Mouse (Mus musculus) right cerebral cortex, postnatal 36 days (tissue): ENCODE results near the gene Ccdc85b.
"Not testable (repeated sequence)": the region's sequence is repeated elsewhere in the genome, so short reads cannot be mapped to it uniquely, and the experiment has no call there.

Experiments
- DNase-seq, 2 experiments: peaks; one replicate each; pipeline ENCODE4 v3.0.0; 2022; ENCODE audit warnings: low spot score in 2 of 2, mixed read lengths in 1 of 2

Gene Ccdc85b

DNA sequence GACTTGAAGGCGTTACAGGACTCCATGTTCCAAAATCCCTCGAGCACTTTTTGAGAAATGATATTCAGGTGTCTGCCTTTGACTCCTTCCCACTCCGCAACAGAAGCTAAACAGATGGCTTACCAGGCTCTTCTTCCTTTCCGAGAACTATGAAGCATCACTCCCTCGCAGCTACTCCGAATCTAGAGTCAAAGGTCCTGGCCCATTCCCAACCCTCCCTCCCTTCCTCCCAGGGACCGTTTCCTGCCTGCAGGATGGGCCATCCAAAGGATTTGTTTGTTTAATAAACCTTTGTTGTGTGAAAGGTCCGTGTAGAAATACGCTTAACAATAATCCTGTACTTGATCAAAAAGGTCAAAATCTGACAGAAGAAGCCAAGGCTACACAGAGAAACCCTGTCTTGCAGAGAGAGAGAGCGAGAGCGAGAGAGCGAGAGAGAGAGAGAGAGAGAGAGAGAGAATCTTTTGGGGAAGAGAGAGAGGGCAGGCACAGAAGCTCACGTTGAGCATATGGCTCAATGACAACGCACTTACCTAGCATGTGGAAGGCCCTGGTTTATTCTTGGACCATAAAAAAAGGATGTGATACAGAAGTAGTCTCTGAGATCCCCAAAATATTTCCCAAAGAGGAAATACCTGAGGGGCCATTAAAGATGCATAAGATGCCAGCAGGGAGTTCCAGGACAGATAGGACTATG, at the start of gene Ccdc85b:
Gene Ccdc85b (minus strand): TSS at position 149 of the 697 bp plus-strand sequence.
- DNase-seq, result no peak

DNA sequence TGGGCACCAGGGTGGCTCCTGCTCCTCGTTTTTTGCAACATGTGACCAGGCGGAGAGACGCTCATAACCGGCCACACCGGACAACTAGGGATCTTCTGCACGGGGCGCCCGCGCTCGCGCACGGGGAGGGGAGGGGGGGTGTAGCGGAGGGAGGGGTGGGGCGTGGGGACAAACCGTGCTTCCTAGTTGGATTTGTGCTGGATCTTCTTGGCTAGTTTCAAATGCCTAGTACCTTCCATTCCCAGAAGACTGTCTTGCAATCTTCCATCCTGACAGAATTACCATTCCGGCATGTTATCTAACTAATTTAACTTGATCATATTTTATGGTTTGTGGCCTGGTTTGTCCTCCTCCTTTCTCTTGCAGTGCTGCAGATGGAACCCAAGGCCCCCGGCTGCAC, 46.0 kb upstream of the Ccdc85b start, which contains the start of gene 1700020D05Rik:
Gene 1700020D05Rik (minus strand): TSS at position 101 of the 400 bp plus-strand sequence.
- no peak for DNase-seq

DNA sequence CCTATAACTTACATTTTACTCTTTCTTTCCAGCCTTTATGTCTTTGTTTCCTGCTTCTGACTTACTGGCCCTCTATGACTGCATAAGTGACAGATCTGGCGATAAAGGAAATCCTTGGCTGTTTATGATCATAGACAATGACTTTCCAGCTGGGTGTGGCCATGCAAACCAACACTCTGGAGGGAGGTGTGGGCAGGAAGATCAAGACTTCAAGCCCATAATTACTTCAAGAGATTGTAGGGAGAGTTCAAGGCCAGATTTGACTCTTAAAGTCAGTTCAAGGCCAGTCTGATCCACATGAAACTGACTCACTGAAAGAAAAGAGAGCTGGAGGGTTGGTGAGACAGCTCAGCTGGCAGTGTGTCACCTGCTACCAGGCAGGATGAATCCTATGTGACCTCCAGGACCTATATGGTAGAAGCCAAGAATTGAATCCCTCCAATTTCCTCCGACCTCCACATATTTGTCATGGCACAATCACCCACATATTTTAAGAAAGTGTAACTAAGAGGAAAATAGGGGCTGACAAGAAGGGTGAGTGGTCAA, 42.7 kb upstream of the Ccdc85b start:
- no peak for DNase-seq

DNA sequence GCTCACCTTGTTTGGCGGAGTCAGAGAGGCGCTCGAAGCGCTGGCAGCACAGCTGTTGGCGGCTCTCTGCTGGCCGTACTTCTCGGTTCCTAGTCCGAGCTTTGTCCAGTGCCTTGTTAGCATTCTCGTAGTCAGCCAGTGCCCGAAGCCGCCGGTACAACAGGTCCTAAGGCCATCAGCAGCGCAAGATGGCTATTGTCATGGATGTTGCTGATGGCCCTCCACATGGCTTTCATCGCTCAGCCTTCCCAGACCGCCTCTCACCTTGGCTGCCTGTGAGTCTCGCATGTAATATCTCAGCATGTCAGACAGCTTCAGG, 38.3 kb upstream of the Ccdc85b start:
- DNase-seq, result no peak

DNA sequence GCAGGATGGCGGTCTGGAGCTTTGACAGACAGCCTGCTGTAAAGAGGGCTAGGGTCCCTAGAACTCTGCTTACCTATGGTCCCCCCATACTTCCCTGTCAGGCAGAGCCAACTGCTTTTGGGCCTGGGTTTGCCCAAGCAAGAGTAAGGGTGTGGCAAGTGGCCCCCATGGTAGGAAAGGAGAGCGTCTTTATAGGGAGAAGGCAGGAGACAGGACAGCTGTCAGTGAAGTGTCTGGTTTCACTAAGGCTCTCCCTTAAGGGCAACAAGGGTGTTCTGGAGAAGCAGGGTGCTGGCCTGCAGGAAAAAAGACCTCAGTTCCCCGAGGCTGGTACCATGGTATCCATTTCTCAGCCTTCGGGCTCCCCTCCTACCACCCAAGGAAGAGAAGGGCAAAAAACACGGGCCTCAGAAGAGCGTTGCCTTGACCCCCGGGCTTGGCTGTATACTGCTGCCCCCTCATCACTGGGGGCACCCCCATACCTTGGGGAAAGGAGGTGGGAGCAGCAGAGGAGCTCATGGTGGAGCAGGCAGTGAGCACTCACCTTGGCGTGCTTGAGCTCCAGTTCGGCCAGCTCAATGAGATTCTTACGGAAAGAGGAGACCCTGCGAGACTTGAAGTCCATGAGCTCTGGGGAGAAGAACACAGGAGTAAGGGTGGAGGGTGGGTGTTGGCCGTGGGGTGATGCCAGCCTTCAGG, 37.8 kb upstream of the Ccdc85b start:
- DNase-seq, result no peak

DNA sequence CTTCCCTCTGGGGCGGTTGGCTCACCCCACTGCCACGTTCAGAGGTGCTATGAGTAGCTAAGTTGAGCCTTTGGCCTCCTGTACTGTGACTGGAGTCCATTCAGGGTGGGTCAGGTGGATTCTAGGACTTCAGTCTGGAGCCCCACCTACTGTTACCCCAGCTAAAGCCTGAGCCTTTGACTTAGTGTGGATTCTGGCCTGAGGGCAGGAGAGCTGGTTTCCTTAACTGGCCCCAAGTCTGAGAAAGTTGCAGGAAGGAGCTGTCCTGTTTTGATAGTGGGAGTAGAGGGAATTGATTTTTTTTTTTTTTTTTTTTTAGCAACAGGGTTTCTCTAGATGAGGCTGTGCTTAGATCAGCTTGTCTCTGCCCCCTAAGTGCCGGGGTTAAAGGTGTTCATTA, 36.6 kb upstream of the Ccdc85b start:
- no peak for DNase-seq

DNA sequence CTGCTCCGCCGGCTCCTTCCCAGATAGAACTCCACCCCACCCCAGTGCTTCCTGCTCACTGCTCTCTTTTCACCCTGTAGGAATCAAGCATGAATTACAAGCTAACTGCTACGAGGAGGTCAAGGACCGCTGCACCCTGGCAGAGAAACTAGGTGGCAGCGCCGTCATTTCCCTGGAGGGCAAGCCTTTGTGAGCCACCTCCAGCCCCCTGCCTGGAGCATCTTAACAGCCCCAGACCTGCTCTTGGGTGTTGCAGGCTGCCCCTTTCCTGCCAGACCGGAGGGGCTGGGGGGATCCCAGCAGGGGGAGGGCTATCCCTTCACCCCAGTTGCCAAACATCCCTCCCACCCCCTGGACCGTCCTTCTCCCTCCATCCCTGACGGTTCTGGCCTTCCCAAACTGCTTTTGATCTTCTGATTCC, 35.6 kb upstream of the Ccdc85b start:
- DNase-seq, result not testable (repeated sequence)

DNA sequence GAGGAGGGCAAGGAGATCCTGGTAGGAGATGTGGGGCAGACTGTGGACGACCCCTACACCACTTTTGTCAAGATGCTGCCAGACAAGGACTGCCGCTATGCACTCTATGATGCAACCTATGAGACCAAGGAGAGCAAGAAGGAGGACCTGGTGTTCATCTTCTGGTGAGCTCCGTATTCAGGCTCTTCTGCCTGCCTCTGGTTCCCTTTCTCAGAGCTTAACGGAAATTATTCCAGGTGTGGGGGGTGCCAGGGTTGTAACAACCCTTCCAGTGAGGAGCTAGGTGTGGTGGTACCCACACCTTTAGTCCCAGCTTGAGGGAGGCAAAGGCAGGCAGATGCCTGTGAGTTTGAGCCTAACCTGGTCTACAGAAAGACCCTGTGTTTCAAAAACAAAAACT, 34.9 kb upstream of the Ccdc85b start:
- DNase-seq, result no peak

DNA sequence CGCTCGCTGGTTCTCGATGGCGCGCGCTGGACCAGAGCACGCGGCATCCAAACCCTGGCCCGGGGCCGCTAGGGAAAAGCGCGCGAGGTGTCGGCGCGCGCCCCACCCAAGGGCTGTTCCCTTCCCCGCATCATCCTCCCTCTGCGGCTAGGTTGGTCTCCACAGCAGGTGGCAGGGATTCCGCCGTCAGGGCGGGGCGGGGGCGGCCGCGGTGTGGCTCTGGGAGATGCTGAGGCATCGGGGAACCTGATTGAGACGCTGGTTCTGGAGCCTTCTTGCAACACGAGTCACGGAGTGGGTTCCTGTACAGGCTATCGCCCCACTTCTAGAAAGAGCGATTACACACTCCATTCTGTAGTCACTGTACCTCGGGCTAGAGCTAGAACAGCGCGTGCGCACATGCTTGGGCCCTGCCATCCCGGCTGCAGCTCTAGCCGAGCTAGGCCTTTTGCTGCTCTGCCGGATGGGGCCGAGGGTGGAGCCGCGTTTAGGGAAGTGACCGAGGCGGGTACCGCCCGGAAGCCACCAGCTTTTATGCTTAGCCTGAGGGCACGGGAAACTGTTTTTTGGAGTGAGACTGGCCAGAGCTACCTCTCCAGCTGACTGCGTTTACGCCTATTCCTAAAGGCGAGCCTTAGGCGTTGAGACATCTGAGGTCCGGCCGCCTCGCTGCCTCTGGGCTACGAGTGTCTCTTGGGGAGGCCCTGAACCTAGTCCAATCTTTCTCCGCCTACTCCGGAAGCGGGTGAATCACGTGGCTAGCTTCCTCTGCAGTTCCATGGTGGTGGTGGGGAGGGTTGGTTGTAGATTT, 33.4 kb upstream of the Ccdc85b start:
- peak; percentile 73 to 82 for DNase-seq

DNA sequence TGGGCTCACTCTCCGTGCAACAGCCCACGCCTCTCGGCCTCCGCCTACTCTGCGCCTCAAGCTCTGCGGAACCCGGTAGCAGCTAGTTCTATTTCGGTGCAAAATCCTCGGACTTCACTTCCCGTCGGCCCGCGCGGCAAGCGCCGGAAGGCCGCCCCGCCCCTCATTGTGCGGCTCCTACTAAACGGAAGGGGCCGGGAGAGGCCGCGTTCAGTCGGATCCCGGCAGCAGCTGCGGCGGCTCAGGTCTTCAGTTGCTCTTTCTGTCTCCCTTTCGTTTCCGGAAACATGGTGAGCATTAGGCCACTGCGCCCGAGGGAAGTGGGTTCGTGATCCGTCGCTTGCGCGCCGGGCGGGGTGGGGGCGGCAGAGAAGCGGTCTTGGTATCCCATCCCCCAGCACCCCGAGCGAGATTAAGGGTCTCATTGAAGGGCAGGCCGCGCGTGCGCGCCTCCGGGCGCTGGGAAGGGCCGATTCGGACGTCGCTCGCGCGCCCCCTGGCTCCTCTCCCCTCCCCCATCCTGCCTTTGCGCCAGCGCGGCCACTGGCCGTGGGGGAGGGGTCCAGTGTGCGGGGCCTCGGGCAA, 32.7 kb upstream of the Ccdc85b start, which contains the start of gene Cfl1:
Gene Cfl1 (plus strand): TSS at position 143 of the 585 bp plus-strand sequence.
- peak; percentile 95 to 96 for DNase-seq

DNA sequence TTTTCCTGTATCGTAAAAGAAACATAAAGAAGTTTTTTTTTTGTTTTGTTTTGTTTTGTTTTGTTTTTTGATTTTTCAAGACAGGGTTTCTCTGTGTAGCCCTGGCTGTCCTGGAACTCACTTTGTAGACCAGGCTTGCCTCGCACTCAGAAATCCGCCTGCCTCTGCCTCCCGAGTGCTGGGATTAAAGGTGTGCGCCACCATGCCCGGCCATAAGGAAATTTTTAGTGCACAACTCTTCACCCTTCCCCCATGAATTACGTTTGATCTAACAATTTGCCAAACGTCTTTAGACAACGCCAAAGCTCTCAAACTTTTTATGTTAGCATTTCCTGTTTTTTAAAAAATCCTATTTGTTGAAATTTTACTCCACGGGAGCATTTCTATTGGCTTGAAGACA, 32.0 kb upstream of the Ccdc85b start:
- not testable (repeated sequence) for DNase-seq

DNA sequence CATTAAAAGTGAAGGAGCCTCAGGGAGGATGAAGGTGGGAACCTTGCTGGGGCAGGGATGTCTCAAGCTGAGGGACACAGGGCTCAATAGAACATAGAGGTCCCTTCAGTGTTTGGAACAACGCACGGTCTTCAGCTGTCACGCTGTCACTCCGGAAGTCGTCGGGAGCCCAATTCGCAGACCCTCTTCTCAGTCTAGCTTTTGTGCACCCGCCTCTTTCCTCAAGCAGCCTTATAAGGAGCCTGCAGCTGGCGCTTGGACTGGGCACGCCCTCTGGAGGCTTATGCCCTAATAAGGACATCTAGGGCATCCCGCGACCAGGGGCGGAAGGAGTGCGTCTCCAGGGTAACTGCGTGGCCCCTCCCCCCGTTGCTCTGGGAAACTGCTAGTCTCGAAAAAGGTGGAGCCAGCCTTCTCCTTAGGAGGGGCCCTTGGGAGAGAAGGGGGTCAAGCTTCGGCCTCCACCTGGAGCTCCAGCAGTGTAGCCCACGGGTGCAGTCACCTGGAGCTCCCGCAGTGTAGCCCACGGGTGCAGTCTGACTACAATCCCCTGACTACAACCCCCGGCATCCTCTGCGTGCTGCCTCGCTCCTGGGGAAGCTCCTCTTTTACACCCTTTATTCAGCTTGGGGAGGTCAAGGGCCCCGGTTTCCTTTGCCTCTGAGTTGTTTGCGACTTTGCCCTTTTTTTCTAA, 31.3 kb upstream of the Ccdc85b start:
- DNase-seq, result peak; percentile 97

DNA sequence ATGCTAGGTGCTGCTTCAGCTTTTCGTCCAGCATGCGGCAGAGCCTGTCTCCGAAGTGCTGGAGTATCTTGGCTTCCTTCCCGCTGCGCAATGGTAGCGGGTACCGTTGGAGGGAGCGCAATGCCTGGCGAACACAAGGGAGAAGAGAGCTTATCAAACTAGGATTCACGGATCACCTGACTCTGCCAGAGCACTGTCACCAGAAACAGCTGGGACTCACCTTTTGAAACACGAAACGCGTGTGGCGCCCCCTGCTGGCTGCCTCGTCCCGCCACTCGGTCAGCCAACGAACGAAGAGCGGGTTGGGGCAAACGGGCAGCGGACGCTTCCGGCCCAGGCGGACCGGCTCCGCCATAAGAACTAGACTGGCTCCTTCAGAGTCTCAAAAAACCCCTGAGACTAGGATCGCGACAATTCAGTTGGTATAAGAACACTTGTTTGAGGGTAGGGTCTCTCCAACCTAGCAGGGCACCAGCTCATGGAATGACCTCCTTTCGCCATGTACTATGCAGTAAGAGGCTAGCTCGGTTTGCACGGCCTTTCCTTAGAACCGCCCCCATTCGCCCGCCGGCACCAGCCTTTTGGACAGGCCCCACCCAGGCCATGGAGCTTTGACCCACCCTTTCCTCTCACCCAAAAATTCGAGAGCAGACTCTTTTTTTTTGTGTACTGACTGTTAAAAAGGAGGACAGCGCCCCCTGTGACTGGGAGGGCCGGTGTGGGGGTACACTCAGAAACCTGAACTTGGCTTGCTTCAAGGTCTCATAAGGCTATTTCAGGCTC, 30.3 kb upstream of the Ccdc85b start, which contains the start of gene Mus81:
Gene Mus81 (minus strand): TSS at position 635 of the 783 bp plus-strand sequence.
- peak; percentile 90 to 91 for DNase-seq

DNA sequence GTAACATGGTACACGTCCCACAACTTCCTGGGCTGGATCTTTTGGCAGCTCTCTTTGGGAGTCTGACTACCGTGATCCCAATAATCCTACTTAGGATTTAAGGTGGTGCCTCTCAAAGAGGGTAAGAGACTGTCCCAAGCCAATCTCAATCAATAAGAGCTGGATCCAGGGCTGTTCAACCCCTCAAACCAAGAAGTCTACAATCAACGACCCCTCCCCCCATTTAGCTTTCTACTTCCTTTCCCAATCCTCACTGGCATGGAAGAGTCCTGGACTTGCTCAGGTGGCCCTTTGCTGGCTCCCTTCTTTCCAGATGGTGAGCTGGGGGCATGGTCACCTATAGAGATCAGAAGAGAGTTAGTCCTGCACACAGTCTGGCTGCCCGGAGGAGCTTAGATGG, 29.1 kb upstream of the Ccdc85b start:
- DNase-seq, result no peak

DNA sequence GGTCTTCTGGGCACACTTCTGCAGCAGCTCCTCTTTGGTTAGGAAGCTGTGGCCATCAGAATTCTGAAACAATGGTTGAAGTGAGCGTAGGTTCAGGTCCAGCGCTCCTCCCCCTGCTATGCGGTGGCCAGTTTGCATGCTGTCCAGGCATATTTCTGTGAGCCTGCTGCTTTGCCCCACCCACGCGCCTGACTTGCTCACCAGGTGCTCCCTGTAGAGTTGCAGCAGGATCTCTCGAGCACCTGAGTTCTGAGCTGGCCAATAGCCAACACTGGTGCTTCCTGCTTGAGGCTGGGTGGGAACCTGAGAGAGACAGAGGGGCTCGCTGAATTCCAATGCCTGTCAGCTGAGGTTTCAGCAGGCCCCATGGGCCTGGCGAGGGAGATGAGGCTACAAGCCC, 28.6 kb upstream of the Ccdc85b start:
- DNase-seq, result no peak

DNA sequence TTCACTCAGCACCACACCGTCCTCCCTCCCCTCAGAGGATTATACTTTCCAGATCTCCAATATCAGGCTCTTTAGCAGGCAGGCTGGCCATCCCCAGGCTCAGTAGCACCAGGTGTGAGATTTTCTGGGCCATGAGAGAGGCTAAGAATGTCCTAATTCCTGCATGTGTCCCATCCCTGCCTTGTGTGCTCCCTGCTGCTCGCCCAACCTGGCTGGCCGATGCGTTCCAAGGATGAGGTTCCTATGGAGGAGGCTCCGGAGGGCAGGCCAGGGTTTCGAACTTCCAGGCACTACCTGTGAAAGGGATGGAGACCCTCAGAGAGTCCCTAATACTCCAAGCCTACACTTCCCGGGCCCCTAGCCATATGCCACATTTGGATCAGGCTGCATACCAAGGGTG, 28.1 kb upstream of the Ccdc85b start:
- DNase-seq, result no peak

DNA sequence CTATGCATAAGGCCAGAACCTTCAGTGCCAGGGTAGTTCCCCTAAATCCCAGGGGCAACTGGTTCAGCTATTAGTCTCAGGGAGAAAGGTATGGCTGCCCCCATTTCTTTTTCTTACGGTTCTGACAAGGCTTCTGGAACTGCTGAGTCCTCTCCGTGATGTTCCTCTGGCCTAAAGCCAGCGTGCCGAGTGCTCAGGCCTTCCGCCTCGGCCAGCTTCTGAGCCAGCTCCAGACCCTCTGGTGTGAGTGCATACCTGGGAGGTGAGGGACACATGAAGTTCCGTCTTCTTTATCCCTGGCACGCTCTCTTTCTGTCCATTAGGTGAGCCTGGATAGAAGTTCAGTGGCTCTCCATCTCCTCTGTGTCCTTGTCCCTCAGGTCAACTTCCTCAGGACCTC, 27.7 kb upstream of the Ccdc85b start:
- no peak for DNase-seq

DNA sequence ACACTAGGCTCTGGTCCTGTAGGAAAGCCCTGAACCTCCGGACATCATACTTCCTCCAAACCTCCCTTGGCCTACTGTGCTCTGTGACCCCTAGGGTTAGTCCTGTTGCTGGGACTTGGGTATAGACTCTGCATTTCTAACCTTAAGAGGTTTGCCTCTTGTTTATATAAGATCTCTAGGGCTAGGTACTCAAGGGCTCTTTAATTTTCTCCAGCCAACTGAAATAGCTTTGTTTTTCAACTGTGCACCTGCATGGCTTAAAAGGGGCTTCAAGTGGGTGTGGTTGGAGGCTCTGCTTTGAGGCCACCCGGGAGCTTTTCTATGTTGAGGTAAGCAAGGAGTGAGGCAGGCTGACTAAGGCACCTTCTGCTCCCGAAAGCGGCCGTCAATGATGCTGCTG, 26.8 kb upstream of the Ccdc85b start:
- no peak for DNase-seq

DNA sequence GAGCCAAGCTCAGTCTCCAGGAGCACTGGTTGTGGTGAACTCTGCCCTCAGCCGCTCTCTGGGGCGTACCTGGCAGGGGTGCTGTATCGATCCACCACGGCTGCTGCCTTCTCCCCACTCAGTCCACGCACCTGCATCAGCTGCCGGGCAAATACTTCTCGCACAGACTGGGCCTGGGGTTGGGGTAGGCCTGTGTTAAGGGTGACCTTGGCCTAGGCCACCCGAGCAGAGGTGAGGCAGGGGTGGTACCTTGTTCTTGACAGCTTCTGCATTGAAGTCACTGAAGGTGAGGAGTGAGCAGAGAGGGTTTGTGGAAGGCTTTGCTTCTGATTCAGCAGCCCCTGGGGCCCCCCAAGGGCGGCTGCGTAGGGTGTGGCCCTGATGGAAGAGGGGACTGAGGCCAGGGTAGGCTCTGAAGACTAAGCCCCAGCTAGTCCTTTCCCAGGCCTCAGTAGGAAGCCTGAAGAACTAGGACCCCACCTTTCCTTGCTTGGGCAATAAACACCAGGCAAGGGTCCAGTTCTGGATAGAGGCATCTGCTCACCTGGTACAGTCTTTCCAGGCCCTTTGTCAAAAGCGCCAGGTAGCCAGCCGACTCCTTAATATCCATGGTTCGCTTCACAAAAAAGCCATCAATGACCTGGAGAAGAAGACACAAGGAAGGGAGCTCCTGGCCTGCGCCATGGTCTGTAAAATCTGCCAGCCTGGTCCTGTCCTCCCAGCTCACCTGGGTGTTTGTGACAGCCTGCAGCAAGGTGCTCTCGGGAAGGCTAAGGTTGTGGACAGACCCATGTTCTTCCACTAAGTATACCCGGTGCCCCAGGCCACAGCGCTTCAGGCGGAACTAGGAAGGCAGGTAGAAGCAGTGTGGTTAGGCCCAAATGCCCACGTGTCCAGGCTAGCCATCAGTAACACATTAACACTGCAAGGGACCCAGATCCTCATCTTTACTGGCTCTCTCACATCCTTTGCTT, 26.0 kb upstream of the Ccdc85b start:
- no peak for DNase-seq
